Mouse (Mus musculus) lung, postnatal 36 days (tissue): ENCODE measurements around the gene Acmsd.

Experiments used
- DNase-seq: peaks from one replicate; pipeline ENCODE4 v3.0.0; 2022; ENCODE audit warnings: mixed read lengths

The Acmsd gene

DNA sequence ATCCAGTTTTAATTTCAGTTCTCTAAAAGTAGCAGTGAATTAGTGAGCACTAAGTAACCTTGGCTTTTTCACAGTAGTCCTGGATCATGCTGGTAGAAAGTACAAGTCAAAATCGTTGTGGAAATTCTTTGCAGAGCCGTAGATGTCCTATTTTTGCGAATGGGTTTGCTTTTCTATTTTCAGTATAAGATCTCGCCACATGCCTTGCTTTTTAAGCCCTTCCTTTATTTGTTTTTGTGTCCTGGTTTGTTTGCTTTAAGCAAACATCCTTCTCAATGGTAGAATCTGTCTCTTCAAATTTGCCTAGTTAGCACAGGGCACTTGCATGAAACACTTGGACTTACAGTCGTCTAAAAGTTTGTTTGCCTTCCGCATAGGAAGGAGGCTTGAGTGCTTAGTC lies 47.0 kb downstream of the Acmsd start:
- peak; percentile 16 for DNase-seq

GRCm38 (mm10) chr1:127778611-127779010 lies 49.4 kb downstream of the Acmsd start:
- no peak for DNase-seq

GRCm38 (mm10) chr1:127780142-127780541 lies 50.9 kb downstream of the Acmsd start:
- DNase-seq: no peak

GRCm38 (mm10) chr1:127780849-127781248 lies 51.6 kb downstream of the Acmsd start:
- no peak for DNase-seq

DNA sequence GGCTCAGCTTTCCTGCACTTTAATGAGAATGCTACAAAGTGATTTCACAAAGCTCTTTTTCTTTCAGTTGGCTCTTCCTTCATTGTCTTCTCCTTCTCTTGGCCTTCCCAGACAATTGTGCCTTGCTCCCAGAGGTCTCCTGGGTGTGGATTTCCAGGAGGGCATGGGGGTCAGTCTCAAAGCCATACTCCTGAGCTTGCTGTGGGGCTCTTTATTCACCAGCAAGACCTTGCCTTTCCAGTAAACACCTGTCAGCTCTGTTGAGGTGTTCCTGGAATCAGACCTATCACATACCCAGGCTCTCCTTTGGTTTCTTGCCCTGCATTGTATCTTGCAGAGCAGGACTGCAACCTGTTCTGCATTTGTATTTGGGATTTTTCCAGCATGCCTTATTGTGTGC lies 54.6 kb downstream of the Acmsd start:
- DNase-seq: no peak

GRCm38 (mm10) chr1:127785882-127786281 lies 56.7 kb downstream of the Acmsd start:
- peak; percentile 22 for DNase-seq

GRCm38 (mm10) chr1:127788943-127789342 lies 59.7 kb downstream of the Acmsd start:
- DNase-seq: no peak

GRCm38 (mm10) chr1:127793459-127793858 lies 64.2 kb downstream of the Acmsd start:
- no peak for DNase-seq

- DNase-seq: no peak
These were observed 66.0 kb downstream of the Acmsd start for GRCm38 (mm10) chr1:127795087-127795769.

- no peak for DNase-seq
These were observed 67.1 kb downstream of the Acmsd start for GRCm38 (mm10) chr1:127796341-127796740.

- DNase-seq: no peak
These were observed 67.5 kb downstream of the Acmsd start for GRCm38 (mm10) chr1:127796752-127797151.

GRCm38 (mm10) chr1:127802916-127803315 lies 73.7 kb downstream of the Acmsd start:
- DNase-seq: no peak

GRCm38 (mm10) chr1:127808671-127809070 lies 79.5 kb downstream of the Acmsd start:
- no peak for DNase-seq

- no peak for DNase-seq
These were observed 83.7 kb downstream of the Acmsd start for GRCm38 (mm10) chr1:127812929-127813328.

- DNase-seq: no peak
These were observed 87.2 kb downstream of the Acmsd start for GRCm38 (mm10) chr1:127816381-127816780.
